Mouse (Mus musculus) heart, embryonic 13.5 days (tissue): ENCODE data around the gene Riox2. TPM values are rescaled to one million over a fixed set of nuclear protein-coding genes. Genes with fewer than 3 reads are reported as not detected.

ENCODE experiments used
- ATAC-seq: fragments of 200-750 bp; cut with Nextera tagmentation; 2 replicates; pipeline ENCODE4 v1.8.0; 2017; ENCODE audit warnings: moderate TSS enrichment; ENCODE audit not compliant: insufficient number of reproducible peaks, low FRiP score, low TSS enrichment; ENCODE audit errors: extremely low read depth
- H3K27ac ChIP-seq: fragments of 300-500 bp; sonication (generic); replicated peaks from 2 replicates; pipeline ENCODE4 v1.5.1; 2015; ENCODE audit warnings: moderate library complexity, mild to moderate bottlenecking, inconsistent platforms
- H3K27me3 ChIP-seq: fragments of 300-500 bp; sonication (generic); replicated peaks from 2 replicates; pipeline ENCODE4 v1.6.1; 2015; ENCODE audit warnings: mild to moderate bottlenecking, inconsistent platforms
- H3K36me3 ChIP-seq: fragments of 300-500 bp; sonication (generic); 2 replicates; pipeline ENCODE4 v1.6.1; 2015; ENCODE audit warnings: mild to moderate bottlenecking, inconsistent platforms
- H3K4me1 ChIP-seq: fragments of 300-500 bp; sonication (generic); 2 replicates; pipeline ENCODE4 v1.6.1; 2015; ENCODE audit warnings: inconsistent platforms
- H3K4me2 ChIP-seq: fragments of 300-500 bp; sonication (generic); 2 replicates; pipeline ENCODE4 v1.6.1; 2015; ENCODE audit warnings: inconsistent platforms, mild to moderate bottlenecking, moderate library complexity
- H3K4me3 ChIP-seq: fragments of 300-500 bp; sonication (generic); 2 replicates; pipeline ENCODE4 v1.5.1; 2015; ENCODE audit warnings: moderate library complexity, mild to moderate bottlenecking, inconsistent platforms
- H3K9ac ChIP-seq: fragments of 300-500 bp; sonication (generic); 2 replicates; pipeline ENCODE4 v1.6.1; 2015; ENCODE audit warnings: inconsistent platforms, mild to moderate bottlenecking, moderate library complexity
- H3K9me3 ChIP-seq: fragments of 300-500 bp; sonication (generic); 2 replicates; pipeline ENCODE4 v1.6.1; 2016; ENCODE audit warnings: inconsistent platforms
- WGBS: fragments of 180-500 bp; shearing (Covaris S2); methylation state at CpG from one replicate; pipeline ENCODE4 v1.1.7; 2015; ENCODE audit warnings: mixed read lengths; 5-methylcytosine and 5-hydroxymethylcytosine counted together
- polyA plus RNA-seq: library from polyadenylated mRNA; unstranded; fragments of >200 nt; fragmentation: Nextera tagmentation; extraction: Ambion mirVana; gene quantifications from 2 replicates; pipeline ENCODE4 v1.2.1, GENCODE M21; 2015

Gene Riox2
- polyA plus RNA-seq, 1 experiment from 2014 or later = 23.6 TPM

GRCm38 (mm10) chr16:59517447-59518219 is 46.1 kb downstream of the Riox2 start:
- Histone ChIP-seq H3K4me2 (peak overlapping the region; percentile 62), H3K4me3 (no peak overlapping the region; the same call in 1 of the 2 replicates), H3K9me3 (no peaks in the 10 kb centered on the region), H3K27me3 (no peaks in the 10 kb centered on the region), H3K36me3 (peaks cover 40% of the 10 kb centered on the region), H3K4me1 (peaks cover 50% of the 10 kb centered on the region), H3K9ac (peak overlapping the region; percentile 20; the same call in 1 of the 2 replicates), H3K27ac (peak overlapping the region; percentile 98)
- WGBS = 26% methylated on average over 15 of the region's 15 CpGs
- ATAC-seq = peak; percentile 78

GRCm38 (mm10) chr16:59521752-59522423 is 50.3 kb downstream of the Riox2 start:
- no peak overlapping the region for H3K9ac ChIP-seq
- no peak for ATAC-seq
- 75% methylated on average over 16 of the region's 16 CpGs for WGBS
- H3K4me1 ChIP-seq = peaks cover 29% of the 10 kb centered on the region
- H3K27ac ChIP-seq = no peak overlapping the region
- peaks cover 55% of the 10 kb centered on the region for H3K36me3 ChIP-seq
- no peak overlapping the region for H3K4me2 ChIP-seq
- no peaks in the 10 kb centered on the region for H3K27me3 ChIP-seq
- H3K4me3 ChIP-seq = no peak overlapping the region
- H3K9me3 ChIP-seq = no peaks in the 10 kb centered on the region

GRCm38 (mm10) chr16:59526939-59527338 is 55.4 kb downstream of the Riox2 start:
- Histone ChIP-seq H3K4me2 (no peak overlapping the region), H3K4me1 (no peaks in the 10 kb centered on the region), H3K9me3 (no peaks in the 10 kb centered on the region), H3K9ac (no peak overlapping the region), H3K27me3 (no peaks in the 10 kb centered on the region), H3K27ac (no peak overlapping the region), H3K36me3 (peaks cover 80% of the 10 kb centered on the region), H3K4me3 (no peak overlapping the region)
- 66% methylated on average over 6 of the region's 6 CpGs for WGBS
- ATAC-seq = no peak

GRCm38 (mm10) chr16:59529570-59529969 is 58.0 kb downstream of the Riox2 start:
- Histone ChIP-seq H3K36me3 (peaks cover 80% of the 10 kb centered on the region), H3K9ac (no peak overlapping the region), H3K4me3 (no peak overlapping the region), H3K27ac (no peak overlapping the region), H3K4me1 (peaks cover 7% of the 10 kb centered on the region), H3K4me2 (no peak overlapping the region), H3K27me3 (no peaks in the 10 kb centered on the region), H3K9me3 (no peaks in the 10 kb centered on the region)
- no peak for ATAC-seq
- WGBS = 76% methylated on average over 13 of the region's 13 CpGs

DNA sequence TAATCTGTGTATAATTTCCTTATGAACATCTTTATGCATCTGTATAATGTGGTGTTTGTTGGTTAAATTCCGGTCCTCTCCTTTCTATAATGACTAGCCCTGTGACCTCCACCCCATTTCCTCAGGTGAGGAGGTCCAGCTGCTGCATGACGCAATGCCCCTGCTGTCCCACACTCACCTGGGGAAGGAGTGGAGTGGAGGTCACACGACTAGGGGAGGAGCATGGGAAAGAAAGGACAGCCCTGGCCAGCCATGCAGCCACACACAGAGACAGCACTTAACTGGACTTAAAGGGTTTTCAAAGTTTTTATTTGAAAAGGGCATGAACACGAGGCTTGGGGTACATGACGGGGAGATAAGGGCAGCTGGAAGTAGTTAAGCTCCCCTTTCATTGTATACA is 59.7 kb downstream of the Riox2 start:
- no peak overlapping the region for H3K27ac ChIP-seq
- 67% methylated on average over 5 of the region's 5 CpGs for WGBS
- H3K27me3 ChIP-seq = no peaks in the 10 kb centered on the region
- peaks cover 7% of the 10 kb centered on the region for H3K4me1 ChIP-seq
- H3K4me2 ChIP-seq = no peak overlapping the region
- no peak for ATAC-seq
- no peaks in the 10 kb centered on the region for H3K9me3 ChIP-seq
- H3K36me3 ChIP-seq = peaks cover 79% of the 10 kb centered on the region
- no peak overlapping the region for H3K9ac ChIP-seq
- H3K4me3 ChIP-seq = no peak overlapping the region

- Histone ChIP-seq H3K36me3 (peaks cover 78% of the 10 kb centered on the region), H3K27ac (no peak overlapping the region), H3K4me2 (no peak overlapping the region), H3K9ac (no peak overlapping the region), H3K27me3 (no peaks in the 10 kb centered on the region), H3K4me1 (peaks cover 7% of the 10 kb centered on the region), H3K4me3 (no peak overlapping the region), H3K9me3 (no peaks in the 10 kb centered on the region)
- ATAC-seq = no peak
- WGBS = 23% methylated on average over 3 of the region's 3 CpGs
Measured at GRCm38 (mm10) chr16:59532561-59532960, 61.0 kb downstream of the Riox2 start.

GRCm38 (mm10) chr16:59534349-59534748 is 62.8 kb downstream of the Riox2 start:
- Histone ChIP-seq H3K9me3 (no peaks in the 10 kb centered on the region), H3K4me3 (no peak overlapping the region), H3K36me3 (peaks cover 74% of the 10 kb centered on the region), H3K27me3 (no peaks in the 10 kb centered on the region), H3K4me2 (no peak overlapping the region), H3K9ac (no peak overlapping the region), H3K4me1 (peaks cover 7% of the 10 kb centered on the region), H3K27ac (no peak overlapping the region)
- WGBS = 85% methylated on average over 11 of the region's 11 CpGs
- ATAC-seq = no peak

GRCm38 (mm10) chr16:59535673-59536072 is 64.1 kb downstream of the Riox2 start:
- no peak overlapping the region for H3K9ac ChIP-seq
- H3K4me1 ChIP-seq = peaks cover 7% of the 10 kb centered on the region
- no peak overlapping the region for H3K4me2 ChIP-seq
- H3K27ac ChIP-seq = no peak overlapping the region
- H3K27me3 ChIP-seq = no peaks in the 10 kb centered on the region
- WGBS = 56% methylated on average over 5 of the region's 5 CpGs
- H3K4me3 ChIP-seq = no peak overlapping the region
- ATAC-seq = no peak
- peaks cover 68% of the 10 kb centered on the region for H3K36me3 ChIP-seq
- H3K9me3 ChIP-seq = no peaks in the 10 kb centered on the region

GRCm38 (mm10) chr16:59540944-59541343 is 69.4 kb downstream of the Riox2 start:
- Histone ChIP-seq H3K4me3 (no peak overlapping the region), H3K9me3 (no peaks in the 10 kb centered on the region), H3K9ac (no peak overlapping the region), H3K36me3 (peaks cover 62% of the 10 kb centered on the region), H3K27ac (no peak overlapping the region), H3K27me3 (no peaks in the 10 kb centered on the region), H3K4me2 (no peak overlapping the region), H3K4me1 (peaks cover 4% of the 10 kb centered on the region; the same call in 1 of the 2 replicates)
- 84% methylated on average over 3 of the region's 3 CpGs for WGBS
- no peak for ATAC-seq

GRCm38 (mm10) chr16:59541382-59541781 is 69.8 kb downstream of the Riox2 start:
- Histone ChIP-seq H3K9me3 (no peaks in the 10 kb centered on the region), H3K27me3 (no peaks in the 10 kb centered on the region), H3K4me3 (no peak overlapping the region), H3K4me2 (no peak overlapping the region), H3K9ac (no peak overlapping the region), H3K27ac (no peak overlapping the region), H3K36me3 (peaks cover 57% of the 10 kb centered on the region), H3K4me1 (peaks cover 4% of the 10 kb centered on the region; the same call in 1 of the 2 replicates)
- WGBS = 73% methylated on average over 4 of the region's 4 CpGs
- ATAC-seq = no peak
